Mouse (Mus musculus): ENCODE data around the gene Pxylp1. TPM values are rescaled to one million over a fixed set of nuclear protein-coding genes. Genes with fewer than 3 reads are reported as not detected.

The Pxylp1 gene
- total RNA-seq, 1 experiment from 2014 or later: 8.5 TPM

GRCm38 (mm10) chr9:96833606-96834005 lies 58.9 kb downstream of the Pxylp1 start:
- ATAC-seq (replicated peaks; ENCODE audit: insufficient number of reproducible peaks, low FRiP score, low TSS enrichment, poor library complexity, severe bottlenecking): no peak

DNA sequence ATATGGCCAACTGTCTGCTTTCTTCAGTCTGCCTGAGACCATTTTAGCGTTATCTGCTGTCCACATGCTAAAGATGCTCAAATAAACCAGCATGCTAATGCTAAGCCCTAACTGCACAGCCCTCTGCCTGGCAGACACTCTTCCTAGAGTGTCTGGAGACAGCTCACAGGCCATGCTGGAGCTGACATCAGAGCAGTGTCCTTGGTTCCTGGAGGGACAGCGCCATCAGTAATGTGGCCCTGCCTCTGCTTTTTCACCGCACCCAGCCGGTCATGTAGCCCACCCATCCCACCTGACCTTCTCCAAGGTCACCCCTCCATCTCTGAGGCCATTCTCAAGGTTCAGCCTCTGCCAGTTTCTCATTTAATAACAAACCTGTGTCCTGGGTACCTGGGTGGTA lies 60.0 kb downstream of the Pxylp1 start:
- ATAC-seq (replicated peaks; ENCODE audit: insufficient number of reproducible peaks, low FRiP score, low TSS enrichment, poor library complexity, severe bottlenecking): no peak

GRCm38 (mm10) chr9:96830856-96831359 lies 61.6 kb downstream of the Pxylp1 start:
- no peak for ATAC-seq (replicated peaks; ENCODE audit: insufficient number of reproducible peaks, low FRiP score, low TSS enrichment, poor library complexity, severe bottlenecking)

DNA sequence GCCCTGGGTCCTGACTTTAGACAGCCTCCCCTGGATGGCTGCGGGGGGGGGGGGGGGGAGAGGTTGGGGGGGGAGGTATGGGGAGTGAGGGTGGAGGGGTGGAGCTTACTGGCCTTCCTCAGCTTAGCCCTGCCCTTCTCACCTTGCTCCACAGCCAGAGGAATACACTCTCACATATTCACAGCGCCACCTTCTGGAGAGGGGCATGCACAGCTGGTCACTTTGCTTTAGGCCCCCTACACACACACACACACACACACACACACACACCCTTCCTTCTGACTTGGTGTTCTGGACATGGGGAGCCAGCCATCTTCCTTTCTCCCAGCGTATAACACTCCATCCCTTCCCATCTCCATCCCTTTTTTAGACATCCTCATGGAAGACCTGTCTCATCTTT lies 62.8 kb downstream of the Pxylp1 start:
- ATAC-seq (replicated peaks; ENCODE audit: insufficient number of reproducible peaks, low FRiP score, low TSS enrichment, poor library complexity, severe bottlenecking): no peak

GRCm38 (mm10) chr9:96828071-96828470 lies 64.4 kb downstream of the Pxylp1 start:
- ATAC-seq (replicated peaks; ENCODE audit: insufficient number of reproducible peaks, low FRiP score, low TSS enrichment, poor library complexity, severe bottlenecking): no peak

DNA sequence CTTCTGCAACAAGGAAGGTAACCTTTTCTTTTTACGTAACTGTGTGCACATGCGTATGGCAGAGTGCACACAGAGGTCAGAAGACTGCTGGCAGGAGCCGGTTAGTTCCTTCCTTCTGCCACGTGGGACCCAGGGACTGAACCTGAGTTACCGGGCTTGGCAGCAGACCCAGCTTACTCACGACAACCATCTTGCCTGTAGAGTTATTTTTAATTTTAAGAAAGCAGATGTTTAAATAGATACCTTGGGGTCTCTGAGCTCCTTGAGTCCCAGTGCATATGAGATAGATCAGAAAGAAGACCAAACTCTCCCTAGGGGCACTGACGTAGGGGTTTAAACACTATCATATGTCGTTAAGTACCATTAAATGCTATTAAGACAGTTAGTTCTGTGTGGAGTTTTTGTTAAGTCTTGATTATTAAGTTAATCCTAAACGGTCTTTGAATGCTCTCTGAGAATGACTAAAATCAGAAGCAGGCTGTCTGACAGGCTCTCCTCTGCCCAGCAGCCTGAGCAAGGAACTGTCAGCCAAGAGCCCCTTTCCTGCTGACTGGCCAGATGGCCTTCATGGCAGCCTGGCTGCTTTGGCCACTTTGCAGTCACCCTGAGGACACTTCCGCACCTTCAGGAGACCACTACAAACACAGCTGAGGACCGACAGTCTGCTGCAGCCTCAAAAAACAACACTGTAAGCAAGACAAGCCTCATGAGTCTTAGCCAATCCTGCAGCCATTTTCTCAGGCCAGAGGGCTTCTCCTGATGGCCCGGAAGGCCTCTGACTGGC lies 65.3 kb downstream of the Pxylp1 start:
- no peak for ATAC-seq (replicated peaks; ENCODE audit: insufficient number of reproducible peaks, low FRiP score, low TSS enrichment, poor library complexity, severe bottlenecking)

DNA sequence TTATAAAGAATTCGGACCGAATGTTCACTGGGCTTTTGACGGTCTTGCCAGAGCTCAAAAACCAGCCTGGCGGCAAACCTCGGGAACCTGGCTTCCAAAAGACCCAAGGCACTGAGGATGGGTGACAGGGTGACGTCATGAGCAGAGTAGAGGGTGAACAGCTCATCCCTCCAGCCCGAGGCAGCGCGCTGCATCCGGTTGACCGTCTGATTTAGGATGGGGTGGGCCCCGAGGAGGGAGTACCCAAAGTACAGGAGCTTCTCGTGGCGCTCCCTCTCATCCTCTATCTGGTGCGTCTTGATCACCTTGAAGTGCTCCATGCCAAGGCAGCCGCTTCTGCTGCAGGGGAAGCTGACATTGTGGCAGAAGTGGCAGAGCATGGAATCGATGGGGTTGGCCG lies 67.6 kb downstream of the Pxylp1 start:
- no peak for ATAC-seq (replicated peaks; ENCODE audit: insufficient number of reproducible peaks, low FRiP score, low TSS enrichment, poor library complexity, severe bottlenecking)

- no peak for ATAC-seq (replicated peaks; ENCODE audit: insufficient number of reproducible peaks, low FRiP score, low TSS enrichment, poor library complexity, severe bottlenecking)
These were observed 68.4 kb downstream of the Pxylp1 start for GRCm38 (mm10) chr9:96824026-96824425.

DNA sequence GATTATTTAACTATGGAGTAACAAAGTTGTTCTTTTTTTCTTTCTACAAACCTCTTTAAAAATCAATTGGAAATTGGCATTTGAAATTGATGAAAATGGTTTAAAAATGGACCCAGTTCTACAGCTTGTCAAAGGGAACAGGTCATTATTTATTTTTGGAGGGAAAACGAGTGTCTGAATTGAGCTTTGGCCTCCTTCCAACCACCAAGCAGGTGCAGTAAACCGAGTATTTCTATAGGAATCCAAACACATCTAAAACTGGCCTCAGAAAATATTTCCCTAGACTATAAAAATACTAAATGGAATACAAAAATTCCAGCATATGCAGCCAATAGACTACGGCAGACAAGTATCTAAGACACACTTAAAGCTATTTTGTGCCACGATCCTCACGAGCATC lies 68.9 kb downstream of the Pxylp1 start:
- ATAC-seq (replicated peaks; ENCODE audit: insufficient number of reproducible peaks, low FRiP score, low TSS enrichment, poor library complexity, severe bottlenecking): no peak

DNA sequence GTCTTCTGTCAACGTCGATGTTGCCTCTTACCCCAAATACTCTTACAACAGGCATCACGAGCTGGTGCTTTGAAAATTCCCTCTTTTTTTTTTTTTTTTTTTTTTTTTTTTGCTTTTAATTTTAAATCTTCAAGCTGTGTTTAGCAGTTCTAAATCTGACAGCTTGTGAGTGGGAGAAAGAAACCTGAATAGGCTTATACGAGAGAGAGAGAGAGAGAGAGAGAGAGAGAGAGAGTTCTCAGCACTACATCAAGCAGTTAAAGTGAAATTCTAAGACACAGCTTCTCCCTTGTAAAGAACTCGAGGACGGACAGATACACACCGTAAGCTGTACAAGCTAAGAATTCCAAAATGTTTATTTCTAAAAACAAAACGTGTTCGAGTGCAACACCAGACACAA lies 69.5 kb downstream of the Pxylp1 start:
- no peak for ATAC-seq (replicated peaks; ENCODE audit: insufficient number of reproducible peaks, low FRiP score, low TSS enrichment, poor library complexity, severe bottlenecking)

DNA sequence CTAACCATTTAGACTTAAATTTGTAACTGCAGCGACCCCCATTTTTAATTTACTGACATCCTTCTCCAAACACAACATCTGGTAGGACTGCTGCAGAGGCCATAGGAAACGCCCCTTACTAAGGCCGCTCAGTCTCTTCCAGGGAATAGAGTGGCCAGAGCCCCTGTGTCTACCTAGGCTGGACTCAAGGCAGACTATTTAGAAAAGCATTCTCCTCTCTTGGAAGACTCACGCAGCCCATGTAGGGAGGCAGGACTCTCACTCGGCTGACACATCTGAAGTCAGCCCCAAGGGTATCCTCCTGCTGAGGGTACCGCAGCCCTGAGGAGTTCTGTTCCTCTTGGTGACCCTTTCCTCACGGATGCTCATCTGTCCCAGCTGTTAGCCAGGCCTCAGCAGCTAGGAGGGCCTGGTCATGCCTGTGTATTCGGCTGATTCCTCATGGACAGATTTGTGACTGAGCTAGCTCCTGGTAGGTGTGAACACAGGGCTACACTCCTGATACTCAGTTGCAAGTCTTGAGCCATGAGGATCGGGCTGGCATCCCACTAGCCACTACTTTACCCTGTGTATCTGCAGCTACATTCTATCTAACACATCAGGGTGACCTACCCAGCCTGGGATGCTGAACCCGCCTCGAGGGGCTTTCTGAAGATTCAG lies 73.5 kb downstream of the Pxylp1 start:
- ATAC-seq (replicated peaks; ENCODE audit: insufficient number of reproducible peaks, low FRiP score, low TSS enrichment, poor library complexity, severe bottlenecking): no peak; the same call in 1 of the 2 replicates

DNA sequence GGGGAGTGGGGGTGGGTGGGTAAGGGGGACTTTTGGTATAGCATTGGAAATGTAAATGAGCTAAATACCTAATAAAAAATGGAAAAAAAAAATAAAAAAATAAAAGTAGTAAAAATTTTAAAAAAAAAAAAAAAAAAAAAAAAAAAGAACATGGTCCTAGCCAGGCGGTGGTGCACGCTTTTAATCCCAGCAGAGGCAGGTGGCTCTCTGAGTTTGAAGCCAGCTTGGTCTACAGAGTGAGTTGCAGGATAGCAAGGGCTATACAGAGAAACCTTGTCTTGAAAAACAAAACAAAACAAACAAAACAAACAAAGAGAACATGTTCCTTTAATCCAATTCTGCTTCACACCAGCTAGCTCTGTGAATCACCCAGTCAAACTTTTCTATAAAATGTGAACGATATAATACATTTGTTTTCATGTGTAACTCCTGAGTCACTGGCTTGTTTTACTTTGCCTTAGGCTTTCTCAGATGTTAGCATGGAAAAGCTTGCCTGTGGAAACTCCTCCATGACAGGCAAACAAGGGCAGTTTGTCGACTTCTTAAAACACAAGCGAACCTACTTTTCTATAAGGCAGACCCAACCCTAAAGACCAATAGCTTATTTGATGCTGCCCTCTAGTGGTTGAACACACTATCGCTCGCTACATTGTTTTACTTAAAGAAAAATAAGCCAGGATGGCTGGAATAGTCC lies 74.2 kb downstream of the Pxylp1 start:
- ATAC-seq (replicated peaks; ENCODE audit: insufficient number of reproducible peaks, low FRiP score, low TSS enrichment, poor library complexity, severe bottlenecking): peak; percentile 70

- ATAC-seq (replicated peaks; ENCODE audit: insufficient number of reproducible peaks, low FRiP score, low TSS enrichment, poor library complexity, severe bottlenecking): no peak
These were observed 80.5 kb downstream of the Pxylp1 start for GRCm38 (mm10) chr9:96811996-96812395.

- no peak for ATAC-seq (replicated peaks; ENCODE audit: insufficient number of reproducible peaks, low FRiP score, low TSS enrichment, poor library complexity, severe bottlenecking)
These were observed 92.2 kb downstream of the Pxylp1 start for GRCm38 (mm10) chr9:96800131-96800825.

GRCm38 (mm10) chr9:96797311-96797710 lies 95.2 kb downstream of the Pxylp1 start:
- no peak for ATAC-seq (replicated peaks; ENCODE audit: insufficient number of reproducible peaks, low FRiP score, low TSS enrichment, poor library complexity, severe bottlenecking)

DNA sequence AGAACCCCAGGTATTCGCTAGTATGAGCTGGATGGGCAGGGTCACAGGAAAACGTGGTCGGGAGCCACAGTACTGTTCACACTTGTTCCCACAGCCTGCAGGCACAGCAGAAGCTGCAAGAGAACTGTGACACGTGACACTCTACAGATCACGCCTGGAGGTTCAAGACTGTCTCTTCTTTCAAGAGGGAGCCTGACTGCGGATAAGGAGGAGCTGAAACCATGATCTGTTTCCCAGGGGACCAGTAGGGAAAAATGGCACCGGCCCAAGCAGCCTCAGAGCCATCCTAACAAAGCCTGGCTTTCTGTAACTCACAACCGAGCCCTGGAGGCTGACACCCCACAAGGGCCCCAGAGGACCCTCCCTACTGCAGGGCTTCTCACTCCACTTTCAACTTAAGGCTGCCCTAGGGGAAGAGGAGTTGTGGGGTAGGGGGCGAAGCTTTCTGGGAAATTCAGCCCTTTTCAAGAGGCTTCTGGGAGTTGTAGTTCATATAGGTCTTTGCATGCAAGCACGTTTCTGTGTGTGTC lies 97.0 kb downstream of the Pxylp1 start:
- ATAC-seq (replicated peaks; ENCODE audit: insufficient number of reproducible peaks, low FRiP score, low TSS enrichment, poor library complexity, severe bottlenecking): peak; percentile 66; the same call in 1 of the 2 replicates

GRCm38 (mm10) chr9:96794601-96795000 lies 97.9 kb downstream of the Pxylp1 start:
- ATAC-seq (replicated peaks; ENCODE audit: insufficient number of reproducible peaks, low FRiP score, low TSS enrichment, poor library complexity, severe bottlenecking): no peak

DNA sequence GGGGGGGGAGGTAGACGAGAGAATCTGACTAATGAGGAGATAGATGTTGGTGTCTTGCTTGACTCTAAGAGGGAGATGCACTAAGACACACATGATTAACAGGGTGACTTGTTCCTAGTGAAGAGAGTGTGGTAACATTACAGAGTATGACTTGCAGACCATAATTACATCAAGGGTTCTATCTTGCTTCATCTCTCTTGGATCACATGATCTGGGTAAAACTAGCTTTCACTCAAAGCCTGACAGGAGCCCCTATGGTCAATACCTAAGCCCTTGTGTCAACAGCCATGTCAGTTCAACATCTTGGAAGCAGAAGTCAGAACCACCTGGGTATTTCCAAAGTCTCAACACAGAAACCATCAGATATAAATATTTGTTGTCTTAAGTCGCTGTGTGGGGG lies 99.9 kb downstream of the Pxylp1 start:
- ATAC-seq (replicated peaks; ENCODE audit: insufficient number of reproducible peaks, low FRiP score, low TSS enrichment, poor library complexity, severe bottlenecking): no peak
